Mouse (Mus musculus) testis, postnatal 14 days (tissue): ENCODE results near the gene Prss37.

Experiments
- DNase-seq: peaks from one replicate; pipeline ENCODE4 v3.0.0; 2021; ENCODE audit warnings: low spot score

Prss37 gene

GRCm38 (mm10) chr6:40519408-40519807 lies at the start of gene Prss37:
Prss37 (minus strand) TSS chr6:40519508.
- DNase-seq, result no peak

GRCm38 (mm10) chr6:40554950-40555349 lies 35.6 kb upstream of the Prss37 start, which contains the start of gene Olfr461:
Olfr461 (minus strand) TSS chr6:40555050.
- no peak for DNase-seq

GRCm38 (mm10) chr6:40544690-40545089 lies 25.4 kb upstream of the Prss37 start:
- DNase-seq, result no peak

- DNase-seq, result no peak
Observed at GRCm38 (mm10) chr6:40493229-40493628, 26.1 kb downstream of the Prss37 start, which contains the start of gene Tas2r108. Tas2r108 (plus strand) TSS chr6:40493529.

GRCm38 (mm10) chr6:40490933-40491332 lies 28.4 kb downstream of the Prss37 start, which contains the start of gene Tas2r137:
Tas2r137 (plus strand) TSS chr6:40491233.
- no peak for DNase-seq

GRCm38 (mm10) chr6:40482318-40482717 lies 37.0 kb downstream of the Prss37 start:
- DNase-seq, result no peak

GRCm38 (mm10) chr6:40479705-40480104 lies 39.6 kb downstream of the Prss37 start:
- no peak for DNase-seq

- DNase-seq, result no peak
Observed at GRCm38 (mm10) chr6:40476132-40476531, 43.2 kb downstream of the Prss37 start.

- no peak for DNase-seq
Observed at GRCm38 (mm10) chr6:40471720-40472010, 47.6 kb downstream of the Prss37 start.

GRCm38 (mm10) chr6:40470916-40471719 lies 48.2 kb downstream of the Prss37 start, which contains the start of gene Ssbp1:
Ssbp1 (plus strand) TSS chr6:40471352.
- DNase-seq, result peak; percentile 93

GRCm38 (mm10) chr6:40465710-40466109 lies 53.6 kb downstream of the Prss37 start:
- DNase-seq, result no peak
